Mouse (Mus musculus): ENCODE measurements around the gene Osbpl5. TPM values are rescaled to one million over a fixed set of nuclear protein-coding genes. Genes with fewer than 3 reads are reported as not detected.
"Not testable (repeated sequence)": the region's sequence is repeated elsewhere in the genome, so short reads cannot be mapped to it uniquely, and the experiment has no call there.

The Osbpl5 gene
- polyA plus RNA-seq, 1 experiment from 2014 or later: 1.6 TPM

- ATAC-seq (peak; percentile 85), DNase-seq (peak; percentile 82)
- Histone ChIP-seq H3K4me2 (ENCODE audit: low read depth, low read length) (peak within 1 kb of the TSS; percentile 88), H3K9me3 (ENCODE audit: low read length) (no peaks in the 10 kb centered on the region; the same call in 1 of the 2 replicates), H3K4me1 (ENCODE audit: insufficient read depth) (peaks cover 6% of the 10 kb centered on the region), H3K9ac (replicated peaks) (peak within 1 kb of the TSS; percentile 48; the same call in 1 of the 2 replicates), H3K27ac (ENCODE audit: low read depth) (no peak within 1 kb of the TSS), H3K4me3 (ENCODE audit: low read depth, low read length) (peak within 1 kb of the TSS; percentile 52), H3K27me3 (ENCODE audit: insufficient read depth, low read length) (no peaks in the 10 kb centered on the region), H3K36me3 (replicated peaks; ENCODE audit: insufficient read depth, low read length) (no peaks in the 10 kb centered on the region)
- TF ChIP-seq EP300 (IDR thresholded peaks at IDR 0.05; ENCODE audit: low read depth): no peak
- no peak for TF ChIP-seq CTCF (IDR thresholded peaks at IDR 0.05; ENCODE audit: low read depth)
- WGBS (ENCODE audit: insufficient replicate concordance): 5% methylated on average over 39 of the region's 39 CpGs
These were observed 107.6 kb downstream of the Osbpl5 start, which contains the start of gene Tnfrsf22 for GRCm38 (mm10) chr7:143649034-143649768. Gene Tnfrsf22, minus strand, starts transcription at chr7:143649661.

GRCm38 (mm10) chr7:143643949-143644348, 112.8 kb downstream of the Osbpl5 start:
- not testable (repeated sequence) for H3K4me2 ChIP-seq (ENCODE audit: low read depth, low read length); H3K27ac ChIP-seq (ENCODE audit: low read depth); H3K36me3 ChIP-seq (replicated peaks; ENCODE audit: insufficient read depth, low read length); H3K4me3 ChIP-seq (ENCODE audit: low read depth, low read length); H3K4me1 ChIP-seq (ENCODE audit: insufficient read depth); DNase-seq; H3K27me3 ChIP-seq (ENCODE audit: insufficient read depth, low read length); H3K9me3 ChIP-seq (ENCODE audit: low read length); ATAC-seq; H3K9ac ChIP-seq (replicated peaks)
- WGBS (ENCODE audit: insufficient replicate concordance): 61% methylated on average over 2 of the region's 2 CpGs

Small RNAs within 50 kb of the gene (microRNA-seq; reads per million reads assigned to microRNA genes)
- gene Gm22064: not detected

Other genes starting within 250 kb of the Osbpl5 start
- 55.7 and 61.2 TPM in 2 replicates for gene Nap1l4, start 207.9 kb downstream of the Osbpl5 start, polyA plus RNA-seq (2015; fragmentation: Nextera tagmentation; extraction: Ambion mirVana)
- 18.1 and 22.7 TPM in 2 replicates for gene Cars, start 156.9 kb downstream of the Osbpl5 start, polyA plus RNA-seq (2015; fragmentation: Nextera tagmentation; extraction: Ambion mirVana)
- gene Tnfrsf26, start 128.3 kb downstream of the Osbpl5 start, polyA plus RNA-seq (2015; fragmentation: Nextera tagmentation; extraction: Ambion mirVana): 1.8 and 2.0 TPM in 2 replicates
- gene Tnfrsf22, start 107.3 kb downstream of the Osbpl5 start, polyA plus RNA-seq (2015; fragmentation: Nextera tagmentation; extraction: Ambion mirVana): 0.95 and 1.3 TPM in 2 replicates
- gene Tnfrsf23, start 71.1 kb downstream of the Osbpl5 start, polyA plus RNA-seq (2015; fragmentation: Nextera tagmentation; extraction: Ambion mirVana): 0.90 and 1.1 TPM in 2 replicates
- gene Mrgprg, start 10.0 kb upstream of the Osbpl5 start, polyA plus RNA-seq (2015; fragmentation: Nextera tagmentation; extraction: Ambion mirVana): not detected in 2 replicates
- gene Mrgpre, start 27.5 kb upstream of the Osbpl5 start, polyA plus RNA-seq (2015; fragmentation: Nextera tagmentation; extraction: Ambion mirVana): 0.08 and 0.15 TPM in 2 replicates
- 9.2 and 11.1 TPM in 2 replicates for gene Nadsyn1, start 65.9 kb upstream of the Osbpl5 start, polyA plus RNA-seq (2015; fragmentation: Nextera tagmentation; extraction: Ambion mirVana)
- 11.4 and 12.1 TPM in 2 replicates for gene Dhcr7, start 66.2 kb upstream of the Osbpl5 start, polyA plus RNA-seq (2015; fragmentation: Nextera tagmentation; extraction: Ambion mirVana)
- gene Gm498, start 109.9 kb upstream of the Osbpl5 start, polyA plus RNA-seq (2015; fragmentation: Nextera tagmentation; extraction: Ambion mirVana): not detected in 2 replicates
- 0.58 and 0.92 TPM in 2 replicates for gene Shank2, start 244.9 kb upstream of the Osbpl5 start, polyA plus RNA-seq (2015; fragmentation: Nextera tagmentation; extraction: Ambion mirVana)

Data from liver, postnatal 0 days (tissue).